Mouse (Mus musculus): ENCODE results near the gene Rdh12. TPM values are rescaled to one million over a fixed set of nuclear protein-coding genes. Genes with fewer than 3 reads are reported as not detected.

Gene Rdh12
- polyA plus RNA-seq, 1 experiment from 2014 or later, result 1.4 TPM

DNA sequence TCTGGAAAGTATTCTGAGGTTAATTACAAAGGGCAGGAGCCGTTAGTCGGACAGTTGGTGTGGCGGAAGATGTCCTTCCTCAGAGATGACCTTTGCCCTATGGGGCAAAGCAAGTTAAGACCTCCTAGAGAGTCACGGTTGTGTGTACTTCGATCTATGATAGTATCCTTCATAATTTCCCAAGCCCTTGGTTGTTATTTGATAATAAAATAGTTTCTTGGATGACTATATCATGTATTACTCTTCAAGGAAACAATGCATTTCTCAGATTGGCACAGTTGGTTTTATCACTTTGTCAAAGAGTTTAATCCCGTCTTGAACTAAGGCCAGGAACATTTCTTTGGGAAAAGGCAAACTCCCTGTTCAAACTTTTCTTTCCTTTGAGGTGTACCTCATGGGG lies 16.5 kb upstream of the Rdh12 start, which contains the start of gene Rdh11:
Gene Rdh11 (minus strand): TSS at position 101 of the 400 bp plus-strand sequence.
- Histone ChIP-seq H3K4me3 (replicated peaks) (peak within 1 kb of the TSS; percentile 59), H3K27ac (0 out of 2 replicates have a peak within 1 kb of the TSS, but pooled peaks have one; percentile 62), H3K27me3 (replicated peaks) (no peaks in the 10 kb centered on the region), H3K36me3 (peaks cover 9% of the 10 kb centered on the region), H3K9ac (peak within 1 kb of the TSS; percentile 60), H3K4me1 (replicated peaks) (peaks cover 9% of the 10 kb centered on the region; the same call in 1 of the 2 replicates), H3K4me2 (replicated peaks) (peak within 1 kb of the TSS; percentile 76), H3K9me3 (no peaks in the 10 kb centered on the region)
- WGBS, result 57% methylated on average over 6 of the region's 6 CpGs
- 0 out of 2 replicates have a peak, but pooled peaks have one; percentile 18 for ATAC-seq

- 4% methylated on average over 3 of the region's 3 CpGs for WGBS
- H3K4me1 ChIP-seq (replicated peaks), result peaks cover 9% of the 10 kb centered on the region; the same call in 1 of the 2 replicates
Observed at GRCm38 (mm10) chr12:79193441-79193840, 15.3 kb upstream of the Rdh12 start.

DNA sequence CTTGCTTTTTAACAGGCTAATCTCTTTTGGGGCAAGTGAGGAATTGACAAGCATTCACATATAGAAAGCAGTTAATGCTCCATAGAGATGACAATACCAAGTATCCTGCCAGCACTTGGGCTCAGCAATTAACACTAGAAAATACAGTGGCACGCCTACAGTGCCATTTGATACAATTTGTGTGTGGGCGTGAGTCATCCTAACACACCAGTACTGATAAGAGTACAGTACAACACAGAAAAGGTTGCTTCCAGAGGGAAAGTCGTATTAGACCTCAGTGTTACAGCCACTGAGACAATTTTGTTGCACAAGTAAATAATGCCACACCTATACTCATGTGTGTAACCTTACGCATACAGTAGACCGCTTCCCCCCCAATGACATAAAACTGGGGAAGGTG lies 11.6 kb upstream of the Rdh12 start:
- Histone ChIP-seq H3K36me3 (no peaks in the 10 kb centered on the region), H3K9me3 (no peaks in the 10 kb centered on the region), H3K27me3 (replicated peaks) (no peaks in the 10 kb centered on the region), H3K4me2 (replicated peaks) (no peak overlapping the region), H3K4me1 (replicated peaks) (no peaks in the 10 kb centered on the region), H3K27ac (no peak overlapping the region), H3K9ac (no peak overlapping the region), H3K4me3 (replicated peaks) (no peak overlapping the region)
- ATAC-seq, result no peak
- 73% methylated on average over 5 of the region's 5 CpGs for WGBS

More at GRCm38 (mm10) chr12:79193441-79193840, 15.3 kb upstream of the Rdh12 start:
- Histone ChIP-seq H3K36me3 (no peaks in the 10 kb centered on the region), H3K27ac (no peak overlapping the region), H3K9me3 (no peaks in the 10 kb centered on the region), H3K27me3 (replicated peaks) (no peaks in the 10 kb centered on the region), H3K4me2 (replicated peaks) (no peak overlapping the region), H3K9ac (no peak overlapping the region), H3K4me3 (replicated peaks) (no peak overlapping the region)
- ATAC-seq, result no peak

GRCm38 (mm10) chr12:79201882-79202281 lies 6.8 kb upstream of the Rdh12 start:
- Histone ChIP-seq H3K27me3 (replicated peaks) (no peaks in the 10 kb centered on the region), H3K4me1 (replicated peaks) (no peaks in the 10 kb centered on the region), H3K27ac (no peak overlapping the region), H3K4me3 (replicated peaks) (no peak overlapping the region), H3K9ac (no peak overlapping the region), H3K4me2 (replicated peaks) (no peak overlapping the region), H3K9me3 (no peaks in the 10 kb centered on the region), H3K36me3 (no peaks in the 10 kb centered on the region)
- ATAC-seq, result no peak
- 66% methylated on average over 3 of the region's 3 CpGs for WGBS

GRCm38 (mm10) chr12:79211447-79211846 lies 2.7 kb downstream of the Rdh12 start:
- no peak overlapping the region; the same call in 1 of the 2 replicates for H3K4me2 ChIP-seq (replicated peaks)
- peak; percentile 58; the same call in 1 of the 2 replicates for ATAC-seq

GRCm38 (mm10) chr12:79217511-79217910 lies 8.8 kb downstream of the Rdh12 start:
- Histone ChIP-seq H3K4me3 (replicated peaks) (no peak overlapping the region), H3K4me2 (replicated peaks) (peak overlapping the region; percentile 9; the same call in 1 of the 2 replicates), H3K27me3 (replicated peaks) (no peaks in the 10 kb centered on the region), H3K9ac (no peak overlapping the region), H3K36me3 (no peaks in the 10 kb centered on the region), H3K4me1 (replicated peaks) (no peaks in the 10 kb centered on the region), H3K9me3 (no peaks in the 10 kb centered on the region), H3K27ac (no peak overlapping the region)
- ATAC-seq, result no peak
- WGBS, result 51% methylated on average over 5 of the region's 5 CpGs

More at GRCm38 (mm10) chr12:79211447-79211846, 2.7 kb downstream of the Rdh12 start:
- H3K27ac ChIP-seq, result no peak overlapping the region
- H3K9ac ChIP-seq, result no peak overlapping the region
- H3K9me3 ChIP-seq, result no peaks in the 10 kb centered on the region
- WGBS, result 79% methylated on average over 8 of the region's 8 CpGs
- no peaks in the 10 kb centered on the region for H3K4me1 ChIP-seq (replicated peaks)
- H3K36me3 ChIP-seq, result no peaks in the 10 kb centered on the region
- H3K27me3 ChIP-seq (replicated peaks), result no peaks in the 10 kb centered on the region
- H3K4me3 ChIP-seq (replicated peaks), result no peak overlapping the region

GRCm38 (mm10) chr12:79235485-79236080 lies 26.9 kb downstream of the Rdh12 start:
- 86% methylated on average over 11 of the region's 11 CpGs for WGBS
- H3K4me3 ChIP-seq (replicated peaks), result no peak overlapping the region
- H3K4me2 ChIP-seq (replicated peaks), result no peak overlapping the region
- H3K9me3 ChIP-seq, result no peaks in the 10 kb centered on the region
- no peak overlapping the region for H3K9ac ChIP-seq
- H3K4me1 ChIP-seq (replicated peaks), result no peaks in the 10 kb centered on the region
- no peaks in the 10 kb centered on the region for H3K27me3 ChIP-seq (replicated peaks)
- H3K36me3 ChIP-seq, result peaks cover 33% of the 10 kb centered on the region
- no peak overlapping the region for H3K27ac ChIP-seq
- ATAC-seq, result no peak

GRCm38 (mm10) chr12:79241985-79242384 lies 33.3 kb downstream of the Rdh12 start:
- no peaks in the 10 kb centered on the region for H3K27me3 ChIP-seq (replicated peaks)
- peaks cover 50% of the 10 kb centered on the region for H3K36me3 ChIP-seq
- H3K4me2 ChIP-seq (replicated peaks), result no peak overlapping the region
- 65% methylated on average over 2 of the region's 2 CpGs for WGBS
- no peak overlapping the region for H3K4me3 ChIP-seq (replicated peaks)
- H3K9me3 ChIP-seq, result no peaks in the 10 kb centered on the region
- no peaks in the 10 kb centered on the region for H3K4me1 ChIP-seq (replicated peaks)
- H3K9ac ChIP-seq, result no peak overlapping the region
- no peak for ATAC-seq
- H3K27ac ChIP-seq, result no peak overlapping the region

GRCm38 (mm10) chr12:79242921-79243320 lies 34.2 kb downstream of the Rdh12 start:
- H3K9ac ChIP-seq, result no peak overlapping the region
- no peak for ATAC-seq
- no peak overlapping the region for H3K4me3 ChIP-seq (replicated peaks)
- no peaks in the 10 kb centered on the region for H3K4me1 ChIP-seq (replicated peaks)
- no peak overlapping the region for H3K4me2 ChIP-seq (replicated peaks)
- WGBS, result 82% methylated on average over 6 of the region's 6 CpGs
- H3K9me3 ChIP-seq, result no peaks in the 10 kb centered on the region
- H3K36me3 ChIP-seq, result peaks cover 43% of the 10 kb centered on the region
- no peaks in the 10 kb centered on the region for H3K27me3 ChIP-seq (replicated peaks)
- H3K27ac ChIP-seq, result no peak overlapping the region

DNA sequence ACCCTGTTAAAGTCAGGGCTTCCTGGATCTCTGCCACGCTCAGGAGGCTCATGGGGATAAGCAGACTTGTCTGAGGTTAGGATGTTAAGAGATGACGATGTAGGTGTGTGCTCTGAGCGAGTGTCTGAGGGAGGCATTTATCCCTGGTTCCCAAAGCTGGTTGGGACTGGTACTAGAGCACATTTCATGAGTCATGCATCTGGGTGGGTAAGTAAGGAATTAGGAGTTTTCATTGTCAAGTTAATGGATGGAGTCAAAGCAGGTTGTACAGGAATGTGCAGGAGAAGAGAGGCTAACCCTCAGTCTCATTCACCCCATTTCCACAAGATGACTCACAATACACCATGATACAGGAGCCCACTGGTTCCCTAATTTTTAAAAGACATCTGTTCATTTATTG lies 39.4 kb downstream of the Rdh12 start:
- H3K9ac ChIP-seq, result no peak overlapping the region
- H3K36me3 ChIP-seq, result peaks cover 36% of the 10 kb centered on the region
- no peak for ATAC-seq
- no peaks in the 10 kb centered on the region for H3K9me3 ChIP-seq
- H3K4me1 ChIP-seq (replicated peaks), result no peaks in the 10 kb centered on the region
- H3K27me3 ChIP-seq (replicated peaks), result no peaks in the 10 kb centered on the region
- no peak overlapping the region for H3K4me3 ChIP-seq (replicated peaks)
- H3K27ac ChIP-seq, result no peak overlapping the region
- H3K4me2 ChIP-seq (replicated peaks), result no peak overlapping the region
- 78% methylated on average over 3 of the region's 3 CpGs for WGBS

DNA sequence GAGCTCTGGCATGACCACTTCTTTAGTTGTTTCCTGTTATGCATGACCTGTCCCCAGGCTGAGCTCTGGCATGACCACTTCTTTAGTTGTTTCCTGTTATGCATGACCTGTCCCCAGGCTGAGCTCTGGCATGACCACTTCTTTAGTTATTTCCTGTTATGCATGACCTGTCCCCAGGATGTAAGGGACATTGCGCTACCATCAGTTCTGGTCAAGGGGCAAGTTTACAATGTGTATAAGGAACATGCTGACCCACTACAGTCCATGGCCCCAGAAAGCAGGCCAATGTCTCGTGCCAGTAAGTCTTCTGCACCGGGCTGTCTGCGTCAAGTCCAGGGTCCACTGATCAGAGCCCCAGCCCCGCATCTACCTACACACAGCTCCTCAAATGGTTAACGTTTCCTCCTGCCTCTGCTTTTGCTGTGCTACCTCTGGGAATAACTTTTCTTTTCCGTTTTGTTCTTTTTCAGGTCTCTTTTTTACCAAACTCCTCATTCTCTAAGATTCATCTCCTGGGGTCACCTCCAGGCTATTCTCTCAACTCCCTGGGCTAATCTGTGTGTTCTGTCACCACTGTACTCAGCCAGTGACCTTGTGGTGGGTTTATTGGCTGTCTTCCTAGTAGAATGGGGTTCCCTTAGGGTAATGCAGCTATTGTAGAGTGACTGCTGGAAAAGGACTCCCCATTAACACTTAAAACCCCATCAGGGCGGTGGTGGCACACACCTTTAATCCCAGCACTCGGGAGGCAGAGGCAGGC lies 44.8 kb downstream of the Rdh12 start:
- Histone ChIP-seq H3K4me1 (replicated peaks) (no peaks in the 10 kb centered on the region), H3K4me3 (replicated peaks) (no peak overlapping the region), H3K9me3 (no peaks in the 10 kb centered on the region), H3K27ac (no peak overlapping the region), H3K36me3 (peaks cover 14% of the 10 kb centered on the region; the same call in 1 of the 2 replicates), H3K9ac (no peak overlapping the region), H3K4me2 (replicated peaks) (no peak overlapping the region), H3K27me3 (replicated peaks) (no peaks in the 10 kb centered on the region)
- ATAC-seq, result no peak
- WGBS, result 92% methylated on average over 9 of the region's 9 CpGs

GRCm38 (mm10) chr12:79254975-79255374 lies 46.3 kb downstream of the Rdh12 start:
- Histone ChIP-seq H3K4me1 (replicated peaks) (no peaks in the 10 kb centered on the region), H3K4me2 (replicated peaks) (no peak overlapping the region), H3K27me3 (replicated peaks) (no peaks in the 10 kb centered on the region), H3K4me3 (replicated peaks) (no peak overlapping the region), H3K27ac (no peak overlapping the region), H3K9me3 (no peaks in the 10 kb centered on the region), H3K9ac (no peak overlapping the region), H3K36me3 (peaks cover 11% of the 10 kb centered on the region; the same call in 1 of the 2 replicates)
- no peak for ATAC-seq
- 92% methylated on average over 10 of the region's 10 CpGs for WGBS

Measured in intestine, embryonic 15.5 days (tissue).